Mouse (Mus musculus) frontal cortex, postnatal 36 days (tissue): ENCODE data around the gene Ank3.

Experiments
- DNase-seq, 2 experiments: peaks; one replicate each; pipeline ENCODE4 v3.0.0; 2022; ENCODE audit warnings: low spot score in 2 of 2

The Ank3 gene

GRCm38 (mm10) chr10:69573746-69574145, 175.2 kb downstream of the Ank3 start:
- no peak for DNase-seq

GRCm38 (mm10) chr10:69574190-69574663, 175.7 kb downstream of the Ank3 start:
- DNase-seq = no peak

GRCm38 (mm10) chr10:69574894-69575293, 176.3 kb downstream of the Ank3 start:
- DNase-seq = no peak

- DNase-seq = no peak
Measured at GRCm38 (mm10) chr10:69575451-69575850, 176.9 kb downstream of the Ank3 start.

- peak; percentile 51 to 60 for DNase-seq
Measured at GRCm38 (mm10) chr10:69576264-69576663, 177.7 kb downstream of the Ank3 start.

- no peak for DNase-seq
Measured at GRCm38 (mm10) chr10:69577061-69577728, 178.6 kb downstream of the Ank3 start.

- DNase-seq = no peak
Measured at GRCm38 (mm10) chr10:69577729-69578061, 179.1 kb downstream of the Ank3 start.

- peak; percentile 68 to 75 for DNase-seq
Measured at GRCm38 (mm10) chr10:69579585-69579984, 181.0 kb downstream of the Ank3 start.

- DNase-seq = no peak
Measured at GRCm38 (mm10) chr10:69581525-69581924, 183.0 kb downstream of the Ank3 start.

GRCm38 (mm10) chr10:69583874-69584481, 185.4 kb downstream of the Ank3 start:
- DNase-seq = no peak

- no peak for DNase-seq
Measured at GRCm38 (mm10) chr10:69584566-69584965, 186.0 kb downstream of the Ank3 start.

- DNase-seq = no peak
Measured at GRCm38 (mm10) chr10:69585271-69585670, 186.7 kb downstream of the Ank3 start.

GRCm38 (mm10) chr10:69594186-69595131, 195.9 kb downstream of the Ank3 start:
- peak; percentile 58 to 81 for DNase-seq

- no peak for DNase-seq
Measured at GRCm38 (mm10) chr10:69595487-69595886, 196.9 kb downstream of the Ank3 start.

- DNase-seq = no peak
Measured at GRCm38 (mm10) chr10:69601471-69601870, 202.9 kb downstream of the Ank3 start.

GRCm38 (mm10) chr10:69602711-69603110, 204.1 kb downstream of the Ank3 start:
- no peak for DNase-seq

- DNase-seq = no peak
Measured at GRCm38 (mm10) chr10:69604609-69605008, 206.0 kb downstream of the Ank3 start.

- peak in 1 of 2 experiments; percentile 34 for DNase-seq
Measured at GRCm38 (mm10) chr10:69605211-69605610, 206.6 kb downstream of the Ank3 start.

GRCm38 (mm10) chr10:69607611-69608119, 209.1 kb downstream of the Ank3 start:
- no peak for DNase-seq

GRCm38 (mm10) chr10:69611314-69611713, 212.7 kb downstream of the Ank3 start:
- no peak for DNase-seq

GRCm38 (mm10) chr10:69611839-69612340, 213.3 kb downstream of the Ank3 start:
- peak; percentile 60 to 70 for DNase-seq

GRCm38 (mm10) chr10:69616953-69617352, 218.4 kb downstream of the Ank3 start:
- DNase-seq = no peak
